Mouse (Mus musculus): Measurements from ENCODE around the gene Ovca2.

The Ovca2 gene

GRCm38 (mm10) chr11:75178672-75179208 is at the start of gene Ovca2:
TSS of gene Ovca2 (minus strand) at chr11:75178835.
- in situ Hi-C loops (cut with MboI; ENCODE audit: low pct_unique_long_range_greater_than_20kb in 1 of 2, low sequenced_read_pairs in 2 of 2, unreplicated experiment in 1 of 2), result loop anchor here in 1 of 2 experiments (25.0 kb wide), 1 partner anchor 234 kb away; the partner anchor contains the start of gene Serpinf1

GRCm38 (mm10) chr11:75227632-75228031 is 49.0 kb upstream of the Ovca2 start:
- in situ Hi-C loops (cut with MboI; ENCODE audit: low pct_unique_long_range_greater_than_20kb in 1 of 2, low sequenced_read_pairs in 2 of 2, unreplicated experiment in 1 of 2), result no loop called here

- in situ Hi-C loops (cut with MboI; ENCODE audit: low pct_unique_long_range_greater_than_20kb in 1 of 2, low sequenced_read_pairs in 2 of 2, unreplicated experiment in 1 of 2), result no loop called here
Observed at GRCm38 (mm10) chr11:75224835-75225234, 46.2 kb upstream of the Ovca2 start.

- in situ Hi-C loops (cut with MboI; ENCODE audit: low pct_unique_long_range_greater_than_20kb in 1 of 2, low sequenced_read_pairs in 2 of 2, unreplicated experiment in 1 of 2), result no loop called here
Observed at GRCm38 (mm10) chr11:75224062-75224461, 45.4 kb upstream of the Ovca2 start.

- in situ Hi-C loops (cut with MboI; ENCODE audit: low pct_unique_long_range_greater_than_20kb in 1 of 2, low sequenced_read_pairs in 2 of 2, unreplicated experiment in 1 of 2), result no loop called here
Observed at GRCm38 (mm10) chr11:75220517-75221145, 42.0 kb upstream of the Ovca2 start.

- in situ Hi-C loops (cut with MboI; ENCODE audit: low pct_unique_long_range_greater_than_20kb in 1 of 2, low sequenced_read_pairs in 2 of 2, unreplicated experiment in 1 of 2), result no loop called here
Observed at GRCm38 (mm10) chr11:75220115-75220514, 41.5 kb upstream of the Ovca2 start.

GRCm38 (mm10) chr11:75214081-75214950 is 35.7 kb upstream of the Ovca2 start:
- in situ Hi-C loops (cut with MboI; ENCODE audit: low pct_unique_long_range_greater_than_20kb in 1 of 2, low sequenced_read_pairs in 2 of 2, unreplicated experiment in 1 of 2), result no loop called here

- in situ Hi-C loops (cut with MboI; ENCODE audit: low pct_unique_long_range_greater_than_20kb in 1 of 2, low sequenced_read_pairs in 2 of 2, unreplicated experiment in 1 of 2), result no loop called here
Observed at GRCm38 (mm10) chr11:75213372-75214080, 34.9 kb upstream of the Ovca2 start.

GRCm38 (mm10) chr11:75212876-75213275 is 34.2 kb upstream of the Ovca2 start:
- in situ Hi-C loops (cut with MboI; ENCODE audit: low pct_unique_long_range_greater_than_20kb in 1 of 2, low sequenced_read_pairs in 2 of 2, unreplicated experiment in 1 of 2), result no loop called here

- in situ Hi-C loops (cut with MboI; ENCODE audit: low pct_unique_long_range_greater_than_20kb in 1 of 2, low sequenced_read_pairs in 2 of 2, unreplicated experiment in 1 of 2), result no loop called here
Observed at GRCm38 (mm10) chr11:75212031-75212667, 33.5 kb upstream of the Ovca2 start.

- in situ Hi-C loops (cut with MboI; ENCODE audit: low pct_unique_long_range_greater_than_20kb in 1 of 2, low sequenced_read_pairs in 2 of 2, unreplicated experiment in 1 of 2), result no loop called here
Observed at GRCm38 (mm10) chr11:75210755-75211154, 32.1 kb upstream of the Ovca2 start.

GRCm38 (mm10) chr11:75210093-75210492 is 31.5 kb upstream of the Ovca2 start:
- in situ Hi-C loops (cut with MboI; ENCODE audit: low pct_unique_long_range_greater_than_20kb in 1 of 2, low sequenced_read_pairs in 2 of 2, unreplicated experiment in 1 of 2), result no loop called here

- in situ Hi-C loops (cut with MboI; ENCODE audit: low pct_unique_long_range_greater_than_20kb in 1 of 2, low sequenced_read_pairs in 2 of 2, unreplicated experiment in 1 of 2), result no loop called here
Observed at GRCm38 (mm10) chr11:75209363-75209762, 30.7 kb upstream of the Ovca2 start.

- in situ Hi-C loops (cut with MboI; ENCODE audit: low pct_unique_long_range_greater_than_20kb in 1 of 2, low sequenced_read_pairs in 2 of 2, unreplicated experiment in 1 of 2), result no loop called here
Observed at GRCm38 (mm10) chr11:75206347-75206746, 27.7 kb upstream of the Ovca2 start.

GRCm38 (mm10) chr11:75204472-75204871 is 25.8 kb upstream of the Ovca2 start:
- in situ Hi-C loops (cut with MboI; ENCODE audit: low pct_unique_long_range_greater_than_20kb in 1 of 2, low sequenced_read_pairs in 2 of 2, unreplicated experiment in 1 of 2), result no loop called here

- in situ Hi-C loops (cut with MboI; ENCODE audit: low pct_unique_long_range_greater_than_20kb in 1 of 2, low sequenced_read_pairs in 2 of 2, unreplicated experiment in 1 of 2), result no loop called here
Observed at GRCm38 (mm10) chr11:75203926-75204325, 25.3 kb upstream of the Ovca2 start.

GRCm38 (mm10) chr11:75201721-75202120 is 23.1 kb upstream of the Ovca2 start:
- in situ Hi-C loops (cut with MboI; ENCODE audit: low pct_unique_long_range_greater_than_20kb in 1 of 2, low sequenced_read_pairs in 2 of 2, unreplicated experiment in 1 of 2), result no loop called here

GRCm38 (mm10) chr11:75200935-75201334 is 22.3 kb upstream of the Ovca2 start:
- in situ Hi-C loops (cut with MboI; ENCODE audit: low pct_unique_long_range_greater_than_20kb in 1 of 2, low sequenced_read_pairs in 2 of 2, unreplicated experiment in 1 of 2), result no loop called here
